Mouse (Mus musculus): ENCODE data around the gene Usp12. TPM values are rescaled to one million over a fixed set of nuclear protein-coding genes. Genes with fewer than 3 reads are reported as not detected.

Gene Usp12
- polyA plus RNA-seq, 1 experiment from 2014 or later, result 17.5 TPM

DNA sequence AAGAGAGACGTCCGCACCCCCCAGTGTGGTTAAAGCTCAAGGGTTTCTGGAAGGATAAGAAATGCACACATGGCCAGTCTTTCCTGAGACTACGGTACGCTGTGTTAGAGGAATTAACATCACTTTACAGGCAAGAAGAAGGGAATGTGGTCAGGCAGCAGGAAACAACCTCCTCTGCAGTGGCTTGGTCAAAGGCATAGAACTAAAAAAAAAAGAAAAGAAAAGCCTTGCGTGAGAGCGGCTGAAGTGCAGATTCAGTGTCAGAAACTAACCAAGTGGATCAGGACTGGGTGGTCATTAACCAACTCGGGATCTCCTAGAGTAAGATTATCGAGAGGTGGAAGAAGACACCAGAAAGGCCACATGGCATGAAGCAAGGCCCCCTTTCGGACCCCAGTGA lies 5.4 kb downstream of the Usp12 start:
- Histone ChIP-seq H3K27ac (ENCODE audit: low read length) (no peak overlapping the region), H3K4me2 (ENCODE audit: low read length) (no peak overlapping the region), H3K4me1 (replicated peaks; ENCODE audit: control insufficient read depth, insufficient read depth, low read length) (peaks cover 25% of the 10 kb centered on the region), H3K27me3 (replicated peaks; ENCODE audit: control insufficient read depth, insufficient read depth, low read length) (no peaks in the 10 kb centered on the region), H3K9me3 (ENCODE audit: control insufficient read depth, low read length) (no peaks in the 10 kb centered on the region), H3K9ac (replicated peaks; ENCODE audit: low read depth, low read length) (no peak overlapping the region), H3K4me3 (replicated peaks; ENCODE audit: low read length) (no peak overlapping the region), H3K36me3 (ENCODE audit: control insufficient read depth, insufficient read depth) (no peaks in the 10 kb centered on the region)
- ATAC-seq, result no peak
- WGBS, result 80% methylated on average over 9 of the region's 9 CpGs

DNA sequence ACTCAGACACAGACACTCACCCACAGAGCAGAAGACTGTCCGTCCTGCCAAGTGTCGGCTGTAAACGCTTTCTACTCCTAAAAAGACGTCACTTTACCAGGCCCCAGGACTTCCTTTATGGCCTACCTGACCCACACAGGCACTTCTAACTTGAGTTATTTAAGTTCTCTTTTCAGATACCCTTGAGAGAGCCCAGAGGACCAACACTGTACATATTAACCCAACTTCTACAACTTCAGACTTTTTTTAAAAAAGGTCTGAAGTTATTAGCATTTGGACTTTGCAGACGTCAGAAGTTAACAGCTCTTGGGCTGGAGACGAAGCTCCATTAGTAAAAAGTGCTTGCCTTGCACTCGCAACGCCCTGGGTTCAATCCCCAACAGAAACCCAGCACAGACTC lies 8.7 kb downstream of the Usp12 start:
- Histone ChIP-seq H3K4me2 (ENCODE audit: low read length) (no peak overlapping the region), H3K9me3 (ENCODE audit: control insufficient read depth, low read length) (no peaks in the 10 kb centered on the region), H3K27me3 (replicated peaks; ENCODE audit: control insufficient read depth, insufficient read depth, low read length) (no peaks in the 10 kb centered on the region), H3K36me3 (ENCODE audit: control insufficient read depth, insufficient read depth) (no peaks in the 10 kb centered on the region), H3K4me1 (replicated peaks; ENCODE audit: control insufficient read depth, insufficient read depth, low read length) (peaks cover 14% of the 10 kb centered on the region), H3K27ac (ENCODE audit: low read length) (no peak overlapping the region), H3K4me3 (replicated peaks; ENCODE audit: low read length) (no peak overlapping the region), H3K9ac (replicated peaks; ENCODE audit: low read depth, low read length) (no peak overlapping the region)
- 84% methylated on average over 8 of the region's 8 CpGs for WGBS
- no peak for ATAC-seq

DNA sequence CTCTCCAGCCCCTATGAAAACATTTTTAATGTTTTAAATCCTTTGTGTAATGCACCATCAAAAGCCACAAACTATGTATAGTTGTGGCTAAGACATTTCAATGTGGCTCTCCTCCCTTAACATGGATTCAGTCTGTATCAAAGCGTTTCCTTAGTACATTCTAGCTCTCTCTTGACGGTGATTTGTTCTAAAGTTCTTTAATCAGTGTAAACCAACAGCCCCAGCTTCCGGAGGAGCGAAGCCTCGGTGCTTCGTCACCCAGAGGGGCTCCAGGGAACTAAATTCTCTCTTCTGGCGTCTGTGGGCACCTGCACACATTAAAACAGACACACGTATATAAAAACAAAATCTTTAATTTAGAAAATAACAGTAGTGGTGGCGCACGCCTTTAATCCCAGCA lies 10.9 kb downstream of the Usp12 start:
- H3K4me2 ChIP-seq (ENCODE audit: low read length), result no peak overlapping the region
- no peak overlapping the region for H3K4me3 ChIP-seq (replicated peaks; ENCODE audit: low read length)
- WGBS, result 96% methylated on average over 10 of the region's 10 CpGs
- no peaks in the 10 kb centered on the region for H3K9me3 ChIP-seq (ENCODE audit: control insufficient read depth, low read length)
- no peak overlapping the region for H3K27ac ChIP-seq (ENCODE audit: low read length)
- no peak overlapping the region for H3K9ac ChIP-seq (replicated peaks; ENCODE audit: low read depth, low read length)
- H3K4me1 ChIP-seq (replicated peaks; ENCODE audit: control insufficient read depth, insufficient read depth, low read length), result peaks cover 10% of the 10 kb centered on the region
- no peaks in the 10 kb centered on the region for H3K36me3 ChIP-seq (ENCODE audit: control insufficient read depth, insufficient read depth)
- ATAC-seq, result no peak
- no peaks in the 10 kb centered on the region for H3K27me3 ChIP-seq (replicated peaks; ENCODE audit: control insufficient read depth, insufficient read depth, low read length)

DNA sequence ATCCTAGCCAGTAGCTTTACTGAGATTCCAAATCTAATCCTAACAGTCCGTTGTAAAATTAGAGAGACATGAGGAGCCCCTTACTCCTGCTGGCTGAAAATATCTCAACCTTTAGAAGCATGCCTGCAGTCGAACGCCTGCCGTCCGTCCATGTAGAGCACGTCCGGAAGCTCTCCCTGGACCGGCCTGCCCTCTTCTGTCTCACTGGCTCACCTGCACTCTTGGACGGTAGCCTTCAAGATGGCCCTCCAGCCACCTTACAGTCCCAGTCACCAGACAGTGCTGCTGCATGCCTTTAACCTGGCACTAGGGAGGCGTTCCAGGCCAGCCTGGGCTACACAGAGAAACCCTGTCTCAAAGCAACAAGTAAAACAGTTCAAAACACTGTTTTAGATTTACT lies 11.5 kb downstream of the Usp12 start:
- 91% methylated on average over 10 of the region's 10 CpGs for WGBS
- Histone ChIP-seq H3K27ac (ENCODE audit: low read length) (no peak overlapping the region), H3K36me3 (ENCODE audit: control insufficient read depth, insufficient read depth) (no peaks in the 10 kb centered on the region), H3K27me3 (replicated peaks; ENCODE audit: control insufficient read depth, insufficient read depth, low read length) (no peaks in the 10 kb centered on the region), H3K4me2 (ENCODE audit: low read length) (no peak overlapping the region), H3K4me1 (replicated peaks; ENCODE audit: control insufficient read depth, insufficient read depth, low read length) (peaks cover 10% of the 10 kb centered on the region), H3K9ac (replicated peaks; ENCODE audit: low read depth, low read length) (no peak overlapping the region), H3K4me3 (replicated peaks; ENCODE audit: low read length) (no peak overlapping the region), H3K9me3 (ENCODE audit: control insufficient read depth, low read length) (no peaks in the 10 kb centered on the region)
- ATAC-seq, result no peak

DNA sequence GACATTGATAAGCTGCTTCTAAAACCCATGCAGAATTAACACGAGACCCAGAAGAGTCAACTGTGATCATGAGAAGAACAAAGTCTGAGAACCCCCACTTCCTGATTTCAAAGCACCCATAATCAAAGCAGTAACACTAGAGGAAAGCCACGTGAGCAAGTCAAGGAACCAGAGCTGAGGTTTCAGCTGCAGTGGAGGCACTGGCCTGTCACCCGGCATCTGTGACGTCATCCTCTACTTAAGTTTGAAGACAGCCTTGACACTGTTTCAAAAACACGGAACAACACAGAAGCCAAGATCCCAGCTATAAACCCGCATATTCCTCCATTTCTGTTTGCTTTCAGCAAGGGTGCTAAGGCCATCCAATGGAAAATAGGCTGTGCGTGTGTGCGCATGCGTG lies 13.1 kb downstream of the Usp12 start:
- no peak overlapping the region for H3K4me3 ChIP-seq (replicated peaks; ENCODE audit: low read length)
- no peak overlapping the region for H3K9ac ChIP-seq (replicated peaks; ENCODE audit: low read depth, low read length)
- ATAC-seq, result no peak
- H3K27me3 ChIP-seq (replicated peaks; ENCODE audit: control insufficient read depth, insufficient read depth, low read length), result no peaks in the 10 kb centered on the region
- H3K36me3 ChIP-seq (ENCODE audit: control insufficient read depth, insufficient read depth), result no peaks in the 10 kb centered on the region
- no peaks in the 10 kb centered on the region for H3K9me3 ChIP-seq (ENCODE audit: control insufficient read depth, low read length)
- peaks cover 10% of the 10 kb centered on the region for H3K4me1 ChIP-seq (replicated peaks; ENCODE audit: control insufficient read depth, insufficient read depth, low read length)
- H3K4me2 ChIP-seq (ENCODE audit: low read length), result no peak overlapping the region
- WGBS, result 80% methylated on average over 9 of the region's 9 CpGs
- no peak overlapping the region for H3K27ac ChIP-seq (ENCODE audit: low read length)

DNA sequence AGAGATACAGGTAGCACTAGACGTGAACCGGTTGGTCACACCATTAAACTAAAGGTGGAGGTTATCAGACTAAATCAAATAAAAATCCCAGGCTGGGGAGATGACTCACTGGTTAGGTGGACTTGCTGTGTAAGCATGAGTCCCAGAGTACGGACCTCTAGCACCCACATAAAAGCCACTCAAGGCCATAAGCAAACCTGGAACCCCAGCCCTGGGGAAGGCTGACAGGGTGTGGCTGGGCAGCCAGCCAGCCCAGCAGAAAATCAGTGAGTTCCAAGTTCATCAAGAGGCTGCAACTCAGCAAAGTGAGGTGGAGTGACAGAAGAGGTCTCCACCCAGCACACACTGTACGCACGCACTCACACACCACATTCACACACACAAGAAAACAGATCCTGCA lies 14.9 kb downstream of the Usp12 start:
- Histone ChIP-seq H3K9ac (replicated peaks; ENCODE audit: low read depth, low read length) (no peak overlapping the region), H3K36me3 (ENCODE audit: control insufficient read depth, insufficient read depth) (no peaks in the 10 kb centered on the region), H3K4me1 (replicated peaks; ENCODE audit: control insufficient read depth, insufficient read depth, low read length) (peaks cover 10% of the 10 kb centered on the region), H3K4me2 (ENCODE audit: low read length) (no peak overlapping the region), H3K4me3 (replicated peaks; ENCODE audit: low read length) (no peak overlapping the region), H3K9me3 (ENCODE audit: control insufficient read depth, low read length) (no peaks in the 10 kb centered on the region), H3K27me3 (replicated peaks; ENCODE audit: control insufficient read depth, insufficient read depth, low read length) (no peaks in the 10 kb centered on the region), H3K27ac (ENCODE audit: low read length) (no peak overlapping the region)
- no peak for ATAC-seq
- 89% methylated on average over 5 of the region's 5 CpGs for WGBS

DNA sequence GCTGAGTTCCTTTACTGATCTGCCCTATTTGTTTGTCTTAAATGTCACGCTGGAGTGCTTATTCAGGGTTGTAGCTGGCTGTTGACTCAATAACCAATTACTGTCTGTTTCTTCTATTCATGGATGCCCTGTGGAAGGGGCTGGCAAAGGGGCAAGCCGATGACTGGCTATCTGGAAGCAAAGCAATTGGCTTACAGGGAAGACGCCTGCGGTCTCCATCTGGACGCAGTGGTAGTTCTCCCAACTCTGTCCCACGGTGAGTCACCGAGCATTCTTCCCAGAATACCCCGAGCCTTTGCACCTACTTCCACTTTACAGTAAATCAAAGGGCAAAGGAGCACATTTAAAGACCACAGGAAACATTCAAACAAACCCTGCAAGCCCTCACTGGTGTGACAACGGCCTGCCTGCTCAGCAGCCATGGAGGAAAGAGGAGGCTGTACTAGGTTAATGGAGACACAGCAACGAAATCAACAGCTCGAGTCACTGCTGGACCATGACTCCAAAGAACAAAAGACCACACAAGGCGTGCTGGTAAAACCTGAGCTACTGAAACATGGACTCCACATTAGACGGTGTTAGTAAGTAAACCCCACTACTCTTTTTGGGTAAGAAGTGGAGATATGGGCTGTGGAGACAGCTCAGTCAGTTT lies 17.7 kb downstream of the Usp12 start:
- no peak overlapping the region for H3K4me2 ChIP-seq (ENCODE audit: low read length)
- H3K4me3 ChIP-seq (replicated peaks; ENCODE audit: low read length), result no peak overlapping the region
- no peaks in the 10 kb centered on the region for H3K27me3 ChIP-seq (replicated peaks; ENCODE audit: control insufficient read depth, insufficient read depth, low read length)
- H3K36me3 ChIP-seq (ENCODE audit: control insufficient read depth, insufficient read depth), result no peaks in the 10 kb centered on the region
- ATAC-seq, result no peak
- H3K9ac ChIP-seq (replicated peaks; ENCODE audit: low read depth, low read length), result no peak overlapping the region
- H3K4me1 ChIP-seq (replicated peaks; ENCODE audit: control insufficient read depth, insufficient read depth, low read length), result peaks cover 8% of the 10 kb centered on the region
- no peaks in the 10 kb centered on the region for H3K9me3 ChIP-seq (ENCODE audit: control insufficient read depth, low read length)
- 83% methylated on average over 13 of the region's 13 CpGs for WGBS
- no peak overlapping the region for H3K27ac ChIP-seq (ENCODE audit: low read length)

DNA sequence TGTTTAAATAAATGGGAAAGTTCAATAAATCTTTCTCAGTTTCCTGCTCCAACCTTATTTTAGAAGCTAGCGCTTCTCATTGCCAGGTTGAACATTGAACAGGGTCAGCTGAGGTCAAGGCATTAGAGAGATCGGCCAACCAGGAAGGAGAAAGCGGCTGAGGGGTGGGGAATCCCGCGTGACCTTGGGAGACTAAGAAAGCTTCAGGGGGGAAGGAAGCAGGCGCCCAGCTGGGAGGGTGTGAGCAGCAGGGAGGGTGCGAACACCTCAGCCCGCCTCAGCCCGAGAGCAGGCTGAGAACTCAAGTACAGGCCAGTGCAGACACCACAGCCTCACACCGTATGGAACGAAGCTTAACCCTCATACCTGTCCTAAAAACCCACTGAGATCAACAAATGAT lies 22.8 kb downstream of the Usp12 start:
- no peak for ATAC-seq
- 68% methylated on average over 11 of the region's 11 CpGs for WGBS
- H3K4me1 ChIP-seq (replicated peaks; ENCODE audit: control insufficient read depth, insufficient read depth, low read length), result peaks cover 11% of the 10 kb centered on the region; the same call in 1 of the 2 replicates
- H3K27ac ChIP-seq (ENCODE audit: low read length), result no peak overlapping the region
- no peaks in the 10 kb centered on the region; the same call in 1 of the 2 replicates for H3K36me3 ChIP-seq (ENCODE audit: control insufficient read depth, insufficient read depth)
- H3K9me3 ChIP-seq (ENCODE audit: control insufficient read depth, low read length), result no peaks in the 10 kb centered on the region
- H3K27me3 ChIP-seq (replicated peaks; ENCODE audit: control insufficient read depth, insufficient read depth, low read length), result no peaks in the 10 kb centered on the region
- H3K9ac ChIP-seq (replicated peaks; ENCODE audit: low read depth, low read length), result no peak overlapping the region
- H3K4me3 ChIP-seq (replicated peaks; ENCODE audit: low read length), result no peak overlapping the region
- H3K4me2 ChIP-seq (ENCODE audit: low read length), result no peak overlapping the region

DNA sequence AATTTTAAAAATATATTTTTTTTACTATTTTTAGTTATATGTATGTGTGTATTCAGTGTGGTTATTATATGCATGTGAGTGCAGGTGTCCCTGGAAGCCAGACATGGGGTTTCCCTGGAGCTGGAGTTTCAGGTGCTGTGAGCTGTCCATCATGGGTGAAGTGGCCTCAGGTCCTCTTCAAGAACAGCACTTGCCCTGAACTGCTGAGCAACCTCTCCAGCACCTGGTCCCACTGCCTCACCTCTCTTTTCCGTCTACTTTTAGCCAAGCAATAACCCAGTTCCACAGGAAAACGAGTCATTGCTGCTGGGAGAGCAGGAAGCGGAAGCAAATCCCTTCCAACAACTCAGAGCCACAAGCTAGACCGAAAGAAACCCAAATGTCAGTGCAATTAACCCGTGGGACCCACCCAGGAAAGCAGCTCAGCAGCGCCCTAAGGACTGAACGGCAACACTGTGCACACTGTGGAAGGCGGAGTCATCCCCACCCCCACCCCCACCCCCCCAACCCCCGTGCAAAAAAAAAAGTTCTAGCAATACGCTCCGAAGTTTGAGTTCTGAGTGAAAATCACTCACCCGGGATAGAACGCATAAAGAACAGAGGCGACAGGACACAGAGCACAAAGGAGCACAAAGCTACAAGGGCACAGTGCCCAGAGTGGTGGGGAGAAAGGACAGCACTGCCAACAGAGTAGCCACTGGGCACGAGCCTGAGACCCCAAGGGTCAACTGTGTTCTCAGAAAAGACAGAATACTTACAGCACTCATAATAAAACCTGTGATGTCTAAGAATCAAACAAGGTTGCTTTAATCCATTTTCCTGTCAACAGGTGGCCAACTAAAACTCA lies 24.6 kb downstream of the Usp12 start:
- WGBS, result 41% methylated on average over 15 of the region's 15 CpGs
- no peak for ATAC-seq

More for the DNA sequence above, 24.6 kb downstream of the Usp12 start:
- H3K4me2 ChIP-seq (ENCODE audit: low read length), result no peak overlapping the region
- H3K4me1 ChIP-seq (replicated peaks; ENCODE audit: control insufficient read depth, insufficient read depth, low read length), result peaks cover 11% of the 10 kb centered on the region; the same call in 1 of the 2 replicates
- no peak overlapping the region for H3K9ac ChIP-seq (replicated peaks; ENCODE audit: low read depth, low read length)
- no peak overlapping the region for H3K4me3 ChIP-seq (replicated peaks; ENCODE audit: low read length)
- H3K36me3 ChIP-seq (ENCODE audit: control insufficient read depth, insufficient read depth), result no peaks in the 10 kb centered on the region; the same call in none of the 2 replicates
- H3K27me3 ChIP-seq (replicated peaks; ENCODE audit: control insufficient read depth, insufficient read depth, low read length), result no peaks in the 10 kb centered on the region
- no peak overlapping the region for H3K27ac ChIP-seq (ENCODE audit: low read length)
- no peaks in the 10 kb centered on the region for H3K9me3 ChIP-seq (ENCODE audit: control insufficient read depth, low read length)

All from forebrain, embryonic 16.5 days (tissue).